Mouse (Mus musculus): ENCODE data around the gene Lyar.
A peak's percentile ranks its signal among the peaks of the same experiment; 100 is the strongest.

Lyar gene

DNA sequence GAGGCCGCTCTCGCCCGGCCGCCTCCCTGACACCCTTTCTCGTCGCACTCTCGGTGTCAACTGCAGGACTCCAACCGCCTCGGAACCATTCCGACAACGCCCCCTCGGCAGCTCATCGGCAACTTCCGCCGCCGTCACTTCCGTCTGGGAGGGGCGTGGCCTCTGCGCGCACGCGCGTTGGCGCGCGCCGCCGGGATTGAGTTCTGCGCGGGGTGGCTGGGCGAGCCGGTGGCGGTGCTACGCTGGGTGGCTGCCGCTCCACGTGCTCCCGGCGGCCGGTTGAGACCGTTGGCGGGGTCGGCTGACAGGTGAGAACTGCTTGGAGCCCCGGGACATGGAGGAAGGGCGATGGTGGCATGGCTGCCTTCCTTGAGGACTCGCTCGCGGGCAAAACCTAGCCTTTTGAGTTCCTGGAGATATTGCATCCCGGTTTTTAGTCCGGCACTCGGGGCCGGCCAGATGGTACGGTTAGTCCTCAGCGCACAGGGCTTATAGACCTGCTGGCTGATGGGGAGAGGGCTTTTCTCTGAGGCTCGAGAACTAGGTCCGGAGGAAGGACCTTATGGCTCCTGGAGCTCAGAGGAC, at the start of gene Lyar, which contains the start of gene Zbtb49:
TSS of gene Lyar (plus strand) at position 143 of the 585 bp plus-strand sequence.
TSS of gene Zbtb49 (minus strand) at position 130 of the 585 bp plus-strand sequence.
- DNase-seq, result peak; percentile 93

GRCm38 (mm10) chr5:38173766-38174165, 46.5 kb upstream of the Lyar start:
- no peak for DNase-seq

DNA sequence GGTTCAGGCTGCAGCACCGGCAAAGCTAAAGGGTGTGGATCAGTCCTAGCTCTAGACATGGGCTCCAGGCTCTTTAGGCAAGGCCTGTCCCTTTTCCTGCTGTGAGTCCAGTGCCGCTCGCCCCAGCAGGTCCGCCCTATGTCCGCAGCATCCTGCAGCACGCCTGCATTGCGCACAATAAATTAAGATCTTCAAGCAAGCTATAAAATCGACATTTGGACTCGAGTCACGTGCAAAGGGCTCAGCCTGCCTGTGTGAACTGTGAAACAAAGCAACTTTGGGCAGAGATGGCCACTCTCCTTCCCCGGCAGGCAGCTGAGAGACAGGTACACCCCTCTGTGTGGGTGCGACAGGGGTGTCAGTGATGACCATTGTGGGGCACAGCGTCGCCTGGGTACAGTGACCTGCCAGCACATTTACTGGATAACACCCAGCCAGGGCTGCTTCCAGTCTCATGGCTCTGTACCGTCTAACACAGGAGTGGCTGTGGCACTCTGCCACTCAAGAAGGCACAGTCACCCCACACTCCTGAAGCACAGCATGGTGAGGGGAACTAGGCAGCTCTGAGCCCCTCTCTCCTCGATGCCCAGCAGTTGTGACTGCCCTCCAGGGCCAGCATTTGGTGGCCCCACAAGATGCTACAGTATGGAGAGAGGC, 45.9 kb upstream of the Lyar start:
- DNase-seq, result no peak

DNA sequence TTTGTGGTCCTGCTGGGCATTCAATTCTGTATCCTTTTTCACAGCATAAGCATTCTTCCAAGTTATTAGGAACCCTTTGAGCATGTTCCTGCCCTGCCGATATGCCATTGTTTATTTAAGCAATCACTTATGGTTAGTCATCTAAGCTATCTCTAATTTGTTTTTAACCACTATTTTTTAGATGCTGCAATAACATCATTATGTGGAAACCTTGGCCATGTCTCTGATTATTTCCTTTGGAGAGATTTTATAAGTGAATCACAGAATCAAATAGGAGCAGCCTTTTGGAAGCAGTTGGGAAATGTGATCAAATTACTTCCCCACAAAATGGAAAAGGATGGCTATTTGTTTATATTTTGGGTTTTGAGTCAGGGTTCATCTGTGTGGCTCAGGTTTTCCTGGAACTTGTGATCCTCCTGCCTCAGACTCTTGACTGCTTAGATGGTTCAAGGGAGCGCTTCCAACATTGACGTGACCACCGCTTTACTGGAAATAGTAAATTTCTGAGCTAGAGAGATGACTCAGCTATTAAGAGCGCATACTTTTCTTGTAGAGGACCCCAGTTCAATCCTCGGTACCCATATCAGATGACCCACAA, 35.5 kb upstream of the Lyar start:
- no peak for DNase-seq

DNA sequence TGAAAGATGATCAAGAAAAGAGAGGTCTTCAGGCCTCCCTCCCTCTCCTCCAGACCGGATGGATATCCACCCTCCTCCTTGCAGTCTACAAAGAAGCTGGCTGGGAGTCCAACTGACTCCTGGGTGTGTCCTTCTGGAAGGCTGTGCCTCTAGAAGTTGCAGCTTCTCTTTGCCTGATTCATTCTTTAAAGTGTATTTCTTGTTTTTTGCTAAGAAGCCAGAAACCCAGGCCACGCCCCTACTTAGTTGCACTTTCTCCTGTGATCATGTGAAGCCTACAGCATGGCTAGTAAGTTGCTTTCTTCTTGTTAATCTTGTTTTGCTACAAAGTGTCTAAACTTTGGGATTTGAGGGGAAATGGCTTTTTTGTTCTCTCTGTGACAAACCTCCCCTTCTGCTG, 33.3 kb upstream of the Lyar start:
- no peak for DNase-seq

DNA sequence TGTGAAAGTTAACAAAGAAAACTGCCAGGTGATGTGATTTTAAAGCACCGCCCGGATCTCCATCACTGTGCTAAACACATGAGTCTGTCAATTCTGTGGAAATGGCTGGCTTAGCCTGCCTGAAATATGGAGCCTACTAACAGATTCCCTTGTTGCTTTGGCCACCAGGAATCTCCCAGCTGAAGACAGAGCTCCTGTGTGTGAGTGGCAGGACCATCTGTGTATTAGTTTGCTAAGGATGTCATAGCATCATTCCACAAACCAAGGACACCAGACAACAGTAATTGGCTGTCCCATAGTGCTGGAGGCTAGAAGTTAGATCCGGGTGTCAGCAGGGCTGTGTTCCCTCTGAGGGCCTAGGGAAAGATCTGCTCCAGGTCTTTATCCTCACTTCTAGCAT, 29.4 kb upstream of the Lyar start:
- DNase-seq, result no peak

- no peak for DNase-seq
Measured at GRCm38 (mm10) chr5:38194946-38195345, 25.3 kb upstream of the Lyar start.

DNA sequence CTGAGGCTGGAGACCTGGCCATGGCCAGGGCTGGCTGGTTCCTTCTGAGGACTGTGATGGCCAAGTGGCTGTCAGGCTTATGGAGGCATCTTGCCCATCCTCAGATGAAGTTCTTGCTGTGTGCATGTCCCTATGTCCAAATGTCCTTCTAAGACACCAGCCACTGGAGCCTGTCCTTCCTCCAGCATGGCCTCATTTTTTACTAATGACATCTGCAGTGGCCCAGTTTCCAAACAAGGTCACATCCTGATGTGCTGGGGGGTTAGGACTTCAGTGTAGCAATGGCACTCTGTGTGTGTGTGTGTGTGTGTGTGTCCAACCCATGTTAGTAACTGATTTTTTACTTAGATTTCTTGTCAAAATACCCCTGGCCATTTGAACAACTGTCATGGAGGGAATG, 24.3 kb upstream of the Lyar start:
- DNase-seq, result no peak

- DNase-seq, result no peak
Measured at GRCm38 (mm10) chr5:38196821-38197481, 23.3 kb upstream of the Lyar start.

- peak; percentile 80 for DNase-seq
Measured at GRCm38 (mm10) chr5:38197482-38197823, 22.8 kb upstream of the Lyar start.

DNA sequence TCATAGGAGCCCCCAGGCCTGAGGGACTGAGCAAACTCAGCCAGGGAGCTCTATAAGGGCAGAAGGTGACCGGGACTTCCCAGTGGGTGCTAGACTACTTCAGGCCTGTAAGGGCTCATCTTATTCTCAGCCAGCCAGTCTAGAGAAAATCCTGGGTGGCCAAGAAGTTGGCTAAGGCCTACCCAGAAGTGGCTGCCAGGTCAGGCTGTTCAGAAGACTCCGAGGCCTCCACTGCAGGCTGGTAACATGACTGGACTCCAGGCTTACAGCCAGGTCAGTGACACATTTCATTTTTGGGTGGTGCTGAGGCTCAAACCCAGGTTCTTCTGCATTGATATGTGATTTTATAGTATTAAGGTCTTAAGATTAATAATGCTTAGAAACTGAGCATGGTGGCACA, 20.6 kb upstream of the Lyar start:
- no peak for DNase-seq

DNA sequence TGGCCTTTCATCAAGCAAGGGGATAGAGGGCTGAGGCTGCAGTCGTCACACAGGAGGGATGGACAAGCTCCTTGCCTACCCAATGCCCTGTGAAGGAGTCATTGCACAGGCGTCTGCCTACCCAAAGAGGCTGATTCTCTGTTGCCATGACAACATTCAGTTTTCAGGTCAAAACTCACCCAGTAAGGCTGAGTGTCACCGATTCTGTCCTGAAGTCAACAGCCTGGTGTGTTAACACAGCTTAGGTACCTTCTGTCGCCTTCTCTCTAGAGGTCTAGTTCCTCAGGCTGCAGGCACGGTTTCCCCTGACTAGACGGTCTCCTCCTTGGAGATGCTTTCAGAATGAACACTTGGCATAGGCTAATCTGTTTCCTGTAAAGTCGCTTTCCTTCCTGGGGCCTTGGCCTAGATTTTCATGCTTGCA, 15.0 kb upstream of the Lyar start:
- peak; percentile 45 for DNase-seq

GRCm38 (mm10) chr5:38208985-38209384, 11.3 kb upstream of the Lyar start:
- no peak for DNase-seq

GRCm38 (mm10) chr5:38211691-38212090, 8.6 kb upstream of the Lyar start:
- DNase-seq, result no peak

GRCm38 (mm10) chr5:38213009-38213408, 7.3 kb upstream of the Lyar start:
- no peak for DNase-seq

- no peak for DNase-seq
Measured at GRCm38 (mm10) chr5:38219771-38220307, 431 bp upstream of the Lyar start.

DNA sequence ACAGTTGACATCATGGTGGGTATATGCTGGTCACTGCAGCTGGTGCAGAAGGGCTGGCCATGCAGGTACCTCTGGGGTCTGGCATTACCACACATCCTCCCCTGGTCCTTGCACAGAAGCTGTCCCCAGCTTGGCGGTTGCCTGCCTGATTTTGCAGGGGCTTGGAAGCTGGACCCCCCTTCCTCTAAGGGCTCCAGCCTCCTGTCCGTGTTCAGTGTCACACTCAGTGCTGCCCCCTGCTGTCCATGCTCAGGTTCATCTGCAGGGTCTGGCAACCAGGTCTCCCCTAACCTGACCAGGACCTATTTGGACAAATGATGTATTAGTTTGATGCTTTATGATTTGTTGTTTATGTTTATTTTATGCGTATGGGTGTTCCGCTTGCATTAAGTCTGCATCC, 15.2 kb downstream of the Lyar start:
- peak; percentile 23 for DNase-seq

- DNase-seq, result no peak
Measured at GRCm38 (mm10) chr5:38236627-38237026, 16.4 kb downstream of the Lyar start.

DNA sequence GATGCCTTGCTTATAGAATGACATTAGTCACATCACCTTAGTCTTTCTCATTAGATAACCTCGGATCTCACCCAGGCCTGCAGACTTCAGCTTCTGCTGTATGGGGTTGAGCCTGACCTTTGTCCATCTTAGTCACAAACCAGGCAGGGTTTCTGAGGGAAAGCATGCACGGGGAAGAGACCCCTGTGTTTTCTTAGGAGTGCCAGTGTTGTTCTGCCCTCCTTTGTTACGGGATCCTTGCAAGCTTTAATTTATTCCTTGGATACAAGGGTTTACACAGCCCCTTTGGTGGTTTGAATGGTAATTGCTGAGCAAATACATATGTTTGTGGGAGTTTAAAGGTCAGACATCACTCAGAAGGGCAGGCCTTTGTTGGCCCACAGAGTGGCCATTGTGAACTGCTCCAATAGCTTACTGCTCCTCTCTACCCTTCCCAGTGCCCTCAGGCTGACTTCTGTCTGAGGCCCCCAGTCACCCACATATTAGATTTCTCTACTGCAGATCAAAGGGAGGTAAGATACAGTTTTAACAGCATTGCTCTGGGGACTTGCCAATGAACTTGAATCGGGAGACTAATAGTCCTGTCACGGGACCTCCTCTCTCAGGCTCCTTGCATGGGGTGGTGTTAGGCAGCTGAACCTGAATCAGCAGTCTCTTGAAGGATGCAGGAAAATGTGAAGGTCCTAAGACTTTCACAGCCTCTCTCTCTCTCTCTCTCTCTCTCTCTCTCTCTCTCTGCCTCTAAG, 20.6 kb downstream of the Lyar start:
- DNase-seq, result no peak

GRCm38 (mm10) chr5:38241473-38241834, 21.2 kb downstream of the Lyar start:
- no peak for DNase-seq

DNA sequence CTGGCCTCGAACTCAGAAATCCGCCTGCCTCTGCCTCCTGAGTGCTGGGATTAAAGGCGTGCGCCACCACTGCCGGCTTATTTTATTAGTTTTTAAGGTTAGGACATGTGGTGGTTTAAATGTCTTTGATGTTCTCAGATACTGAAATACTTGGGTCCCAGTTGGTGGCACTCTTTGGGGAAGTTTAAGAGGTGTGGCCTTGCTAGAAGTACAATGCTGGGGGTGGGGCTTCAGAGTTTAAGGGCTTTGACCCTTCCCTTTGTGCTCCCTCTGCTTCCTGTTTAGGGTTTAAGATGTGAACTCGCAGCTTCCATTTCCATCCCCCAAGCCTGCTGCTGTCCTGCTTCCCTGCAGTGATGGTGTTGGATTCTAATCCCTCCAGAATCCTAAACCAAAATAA, 21.7 kb downstream of the Lyar start:
- no peak for DNase-seq

- DNase-seq, result no peak
Measured at GRCm38 (mm10) chr5:38255195-38255594, 34.9 kb downstream of the Lyar start.

DNA sequence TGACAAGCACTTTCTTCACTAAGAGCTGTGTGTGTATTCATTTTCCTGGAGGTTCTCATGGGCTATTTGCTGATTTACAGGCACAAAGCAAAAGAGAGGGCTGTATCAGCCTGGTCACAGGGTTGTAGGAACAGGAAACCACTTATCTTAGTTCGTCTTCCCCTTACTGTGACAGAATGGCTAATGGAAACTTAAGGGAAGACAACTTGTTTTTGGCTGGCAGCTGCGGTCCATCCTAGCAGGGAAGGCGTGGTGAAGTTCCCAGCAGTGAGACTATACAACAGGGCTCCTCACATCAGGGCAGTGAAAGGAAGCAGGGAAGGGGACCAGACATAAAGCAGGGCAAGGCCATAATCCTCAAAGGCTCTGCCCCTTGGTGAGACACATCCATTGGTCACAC, 35.4 kb downstream of the Lyar start:
- no peak for DNase-seq
